Mouse (Mus musculus) MEL (cell line): ENCODE measurements at regions not wholly inside any gene's neighbourhood (a gene's known extent, or its start where the extent isn't known, plus 50 kb on each side); places are given as distances from the start of the nearest gene placed in this dataset.
A peak's percentile ranks its signal among the peaks of the same experiment; 100 is the strongest.

ENCODE experiments used
- DNase-seq: peaks from one replicate; pipeline ENCODE4 v3.0.0; 2011; ENCODE audit warnings: low read depth, low spot score
- H3K27ac ChIP-seq: 2 replicates; pipeline ENCODE4 v1.5.1; 2012; ENCODE audit warnings: low read depth, mild to moderate bottlenecking, control low read depth, low read length, moderate library complexity; ENCODE audit not compliant: control insufficient read depth
- H3K27me3 ChIP-seq, 2 experiments: fragments of 150-350 bp in 1 of 2; sonication (generic) in 1 of 2; 2 replicates each; pipeline ENCODE4 v1.6.1; 2012; ENCODE audit warnings: low read length in 2 of 2, mild to moderate bottlenecking in 2 of 2, improper control_type of control experiment in 1 of 2, moderate library complexity in 1 of 2; ENCODE audit not compliant: insufficient read depth in 2 of 2, control insufficient read depth in 1 of 2
- H3K36me3 ChIP-seq, 2 experiments: 2 replicates each; pipeline ENCODE4 v1.6.1; 2012 to 2014; ENCODE audit warnings: low read length in 2 of 2, improper control_type of control experiment in 1 of 2, inconsistent platforms in 1 of 2, mild to moderate bottlenecking in 1 of 2; ENCODE audit not compliant: insufficient read depth in 2 of 2, control insufficient read depth in 1 of 2
- H3K4me1 ChIP-seq, 2 experiments: fragments of 150-350 bp in 1 of 2; sonication (generic) in 1 of 2; 2 replicates each; pipeline ENCODE4 v1.6.1; 2012; ENCODE audit warnings: low read length in 2 of 2, improper control_type of control experiment in 1 of 2, mild to moderate bottlenecking in 1 of 2; ENCODE audit not compliant: insufficient read depth in 2 of 2, control insufficient read depth in 1 of 2
- H3K4me3 ChIP-seq, 2 experiments: fragments of 150-350 bp in 1 of 2; sonication (generic) in 1 of 2; 2 replicates each; pipeline ENCODE4 v1.5.1; 2012; ENCODE audit warnings: low read depth in 2 of 2, low read length in 2 of 2, mild to moderate bottlenecking in 2 of 2, moderate library complexity in 2 of 2, control low read depth in 1 of 2, improper control_type of control experiment in 1 of 2; ENCODE audit not compliant: control insufficient read depth in 1 of 2, insufficient read depth in 1 of 2
- H3K79me2 ChIP-seq: 2 replicates; pipeline ENCODE4 v1.6.1; 2012; ENCODE audit warnings: mild to moderate bottlenecking, low read length, moderate library complexity; ENCODE audit not compliant: control insufficient read depth, poor library complexity, insufficient read depth
- H3K9ac ChIP-seq: 2 replicates; pipeline ENCODE4 v1.6.1; 2012; ENCODE audit warnings: low read depth, mild to moderate bottlenecking, control low read depth, low read length, moderate library complexity; ENCODE audit not compliant: control insufficient read depth, poor library complexity, severe bottlenecking
- H3K9me3 ChIP-seq: fragments of 150-350 bp; sonication (generic); replicated peaks from 2 replicates; pipeline ENCODE4 v1.6.1; 2012; ENCODE audit warnings: mild to moderate bottlenecking, low read length, improper control_type of control experiment, moderate library complexity; ENCODE audit not compliant: insufficient read depth
- BHLHE40 ChIP-seq: IDR thresholded peaks from 2 replicates; pipeline ENCODE4 v1.6.1; 2012; ENCODE audit warnings: low read depth, mild to moderate bottlenecking, inconsistent platforms, low read length, improper control_type of control experiment, borderline replicate concordance
- CHD2 ChIP-seq: IDR thresholded peaks from 2 replicates; pipeline ENCODE4 v1.6.1; 2011; ENCODE audit warnings: low read length, improper control_type of control experiment
- CTCF ChIP-seq, 3 experiments: IDR thresholded peaks in 2 of 3; conservative IDR thresholded peaks in 1 of 3; 2 replicates each; pipeline ENCODE4 v1.5.1; 2011 to 2012; ENCODE audit warnings: low read length in 3 of 3, low read depth in 2 of 3, mild to moderate bottlenecking in 2 of 3, improper control_type of control experiment in 1 of 3, inconsistent platforms in 1 of 3, mixed read lengths in 1 of 3, moderate library complexity in 1 of 3; ENCODE audit not compliant: control insufficient read depth in 1 of 3, insufficient read depth in 1 of 3, poor library complexity in 1 of 3, severe bottlenecking in 1 of 3
- E2F4 ChIP-seq: IDR thresholded peaks from 2 replicates; pipeline ENCODE4 v1.6.1; 2011; ENCODE audit warnings: low read depth, low read length, improper control_type of control experiment, borderline replicate concordance
- ELF1 ChIP-seq: IDR thresholded peaks from 2 replicates; pipeline ENCODE4 v1.6.1; 2014; ENCODE audit warnings: low read depth, mild to moderate bottlenecking, inconsistent platforms, low read length, improper control_type of control experiment, moderate library complexity
- EP300 ChIP-seq, 2 experiments: IDR thresholded peaks; 2 replicates each; pipeline ENCODE4 v1.6.1; 2011; ENCODE audit warnings: improper control_type of control experiment in 2 of 2, low read length in 2 of 2, low read depth in 1 of 2, mild to moderate bottlenecking in 1 of 2
- ETS1 ChIP-seq: IDR thresholded peaks from 2 replicates; pipeline ENCODE4 v1.6.1; 2012; ENCODE audit warnings: low read depth, mild to moderate bottlenecking, inconsistent platforms, low read length, improper control_type of control experiment, moderate library complexity
- GABPA ChIP-seq: IDR thresholded peaks from 2 replicates; pipeline ENCODE4 v1.6.1; 2012; ENCODE audit warnings: low read depth, mild to moderate bottlenecking, inconsistent platforms, low read length, improper control_type of control experiment, moderate library complexity
- GATA1 ChIP-seq: IDR thresholded peaks from 2 replicates; pipeline ENCODE4 v1.6.1; 2011; ENCODE audit warnings: low read depth, low read length, improper control_type of control experiment
- HCFC1 ChIP-seq: IDR thresholded peaks from 2 replicates; pipeline ENCODE4 v1.6.1; 2012; ENCODE audit warnings: low read depth, mild to moderate bottlenecking, inconsistent platforms, low read length, improper control_type of control experiment, moderate library complexity
- JUND ChIP-seq: IDR thresholded peaks from 2 replicates; pipeline ENCODE4 v1.6.1; 2011; ENCODE audit warnings: low read depth, mild to moderate bottlenecking, improper control_type of control experiment, low read length
- KAT2A ChIP-seq: conservative IDR thresholded peaks from 2 replicates; pipeline ENCODE4 v1.6.1; 2012; ENCODE audit warnings: low read depth, low read length, improper control_type of control experiment, inconsistent platforms
- MAFK ChIP-seq: IDR thresholded peaks from 2 replicates; pipeline ENCODE4 v1.6.1; 2011; ENCODE audit warnings: low read depth, mild to moderate bottlenecking, low read length, improper control_type of control experiment, borderline replicate concordance
- MAX ChIP-seq: IDR thresholded peaks from 2 replicates; pipeline ENCODE4 v1.6.1; 2011; ENCODE audit warnings: low read length, improper control_type of control experiment
- MAZ ChIP-seq: IDR thresholded peaks from 2 replicates; pipeline ENCODE4 v1.6.1; 2012; ENCODE audit warnings: low read depth, mild to moderate bottlenecking, inconsistent platforms, low read length, improper control_type of control experiment
- MEF2A ChIP-seq: IDR thresholded peaks from 2 replicates; pipeline ENCODE4 v1.6.1; 2014; ENCODE audit warnings: low read depth, mild to moderate bottlenecking, inconsistent platforms, low read length, improper control_type of control experiment; ENCODE audit not compliant: poor library complexity, insufficient replicate concordance, severe bottlenecking; ENCODE audit errors: extremely low read depth
- MXI1 ChIP-seq: IDR thresholded peaks from 2 replicates; pipeline ENCODE4 v1.6.1; 2011; ENCODE audit warnings: mild to moderate bottlenecking, low read depth, low read length, improper control_type of control experiment
- MYB ChIP-seq: IDR thresholded peaks from 2 replicates; pipeline ENCODE4 v1.6.1; 2011; ENCODE audit warnings: mild to moderate bottlenecking, low read depth, low read length, improper control_type of control experiment
- MYC ChIP-seq: IDR thresholded peaks from 2 replicates; pipeline ENCODE4 v1.6.1; 2011; ENCODE audit warnings: low read depth, mild to moderate bottlenecking, low read length, improper control_type of control experiment, moderate library complexity
- NELFE ChIP-seq: IDR thresholded peaks from 2 replicates; pipeline ENCODE4 v1.6.1; 2011; ENCODE audit warnings: low read depth, low read length, improper control_type of control experiment
- NRF1 ChIP-seq: IDR thresholded peaks from 2 replicates; pipeline ENCODE4 v1.6.1; 2014; ENCODE audit warnings: low read depth, mild to moderate bottlenecking, inconsistent platforms, low read length, improper control_type of control experiment, moderate library complexity; ENCODE audit not compliant: poor library complexity, insufficient read depth, severe bottlenecking
- POLR2A ChIP-seq, 2 experiments: IDR thresholded peaks; 2 replicates each; pipeline ENCODE4 v1.6.1; 2011 to 2012; ENCODE audit warnings: low read length in 2 of 2, mild to moderate bottlenecking in 2 of 2, control low read depth in 1 of 2, improper control_type of control experiment in 1 of 2, low read depth in 1 of 2, moderate library complexity in 1 of 2; ENCODE audit not compliant: control insufficient read depth in 1 of 2, insufficient read depth in 1 of 2, poor library complexity in 1 of 2
- POLR2AphosphoS2 ChIP-seq: IDR thresholded peaks from 2 replicates; pipeline ENCODE4 v1.6.1; 2011; ENCODE audit warnings: low read length, improper control_type of control experiment
- POLR2AphosphoS5 ChIP-seq: IDR thresholded peaks from 2 replicates; pipeline ENCODE4 v1.6.1; 2012; ENCODE audit warnings: low read depth, borderline replicate concordance, mild to moderate bottlenecking, inconsistent platforms, low read length, moderate library complexity, mixed read lengths
- RAD21 ChIP-seq: IDR thresholded peaks from 2 replicates; pipeline ENCODE4 v1.6.1; 2011; ENCODE audit warnings: mild to moderate bottlenecking, low read depth, low read length, improper control_type of control experiment
- RCOR1 ChIP-seq: IDR thresholded peaks from 2 replicates; pipeline ENCODE4 v1.6.1; 2012; ENCODE audit warnings: low read depth, mild to moderate bottlenecking, inconsistent platforms, low read length, improper control_type of control experiment
- SIN3A ChIP-seq: IDR thresholded peaks from 2 replicates; pipeline ENCODE4 v1.6.1; 2012; ENCODE audit warnings: low read length, improper control_type of control experiment, inconsistent platforms
- TAL1 ChIP-seq: IDR thresholded peaks from 2 replicates; pipeline ENCODE4 v1.6.1; 2012; ENCODE audit warnings: mild to moderate bottlenecking, inconsistent platforms, low read length, moderate library complexity, mixed read lengths
- TBP ChIP-seq: IDR thresholded peaks from 2 replicates; pipeline ENCODE4 v1.8.0; 2011; ENCODE audit warnings: low read depth, low read length, improper control_type of control experiment
- TCF12 ChIP-seq: IDR thresholded peaks from 2 replicates; pipeline ENCODE4 v1.6.1; 2014; ENCODE audit warnings: low read depth, mild to moderate bottlenecking, inconsistent platforms, low read length, improper control_type of control experiment, moderate library complexity
- USF1 ChIP-seq: IDR thresholded peaks from 2 replicates; pipeline ENCODE4 v1.6.1; 2014; ENCODE audit warnings: low read depth, mild to moderate bottlenecking, inconsistent platforms, low read length, improper control_type of control experiment, moderate library complexity
- USF2 ChIP-seq, 2 experiments: IDR thresholded peaks; 2 replicates each; pipeline ENCODE4 v1.6.1; 2011 to 2012; ENCODE audit warnings: improper control_type of control experiment in 2 of 2, low read length in 2 of 2, borderline replicate concordance in 1 of 2, inconsistent platforms in 1 of 2, low read depth in 1 of 2, mild to moderate bottlenecking in 1 of 2; ENCODE audit not compliant: insufficient read depth in 1 of 2
- ZC3H11A ChIP-seq: IDR thresholded peaks from 2 replicates; pipeline ENCODE4 v1.6.1; 2012; ENCODE audit warnings: low read depth, mild to moderate bottlenecking, inconsistent platforms, low read length, improper control_type of control experiment
- ZKSCAN1 ChIP-seq: IDR thresholded peaks from 2 replicates; pipeline ENCODE4 v1.6.1; 2012; ENCODE audit warnings: low read depth, mild to moderate bottlenecking, inconsistent platforms, low read length, improper control_type of control experiment, moderate library complexity
- ZMIZ1 ChIP-seq: IDR thresholded peaks from 2 replicates; pipeline ENCODE4 v1.6.1; 2012; ENCODE audit warnings: low read depth, mild to moderate bottlenecking, inconsistent platforms, low read length, improper control_type of control experiment, moderate library complexity
- ZNF384 ChIP-seq: IDR thresholded peaks from 2 replicates; pipeline ENCODE4 v1.6.1; 2012; ENCODE audit warnings: low read depth, mild to moderate bottlenecking, inconsistent platforms, low read length, improper control_type of control experiment

GRCm38 (mm10) chr1:154032669-154033099 is 132.7 kb upstream of the Teddm2 start:
- peak overlapping the region; percentile 27; the same call in 1 of the 2 replicates for H3K9ac ChIP-seq
- DNase-seq: peak; percentile 73

DNA sequence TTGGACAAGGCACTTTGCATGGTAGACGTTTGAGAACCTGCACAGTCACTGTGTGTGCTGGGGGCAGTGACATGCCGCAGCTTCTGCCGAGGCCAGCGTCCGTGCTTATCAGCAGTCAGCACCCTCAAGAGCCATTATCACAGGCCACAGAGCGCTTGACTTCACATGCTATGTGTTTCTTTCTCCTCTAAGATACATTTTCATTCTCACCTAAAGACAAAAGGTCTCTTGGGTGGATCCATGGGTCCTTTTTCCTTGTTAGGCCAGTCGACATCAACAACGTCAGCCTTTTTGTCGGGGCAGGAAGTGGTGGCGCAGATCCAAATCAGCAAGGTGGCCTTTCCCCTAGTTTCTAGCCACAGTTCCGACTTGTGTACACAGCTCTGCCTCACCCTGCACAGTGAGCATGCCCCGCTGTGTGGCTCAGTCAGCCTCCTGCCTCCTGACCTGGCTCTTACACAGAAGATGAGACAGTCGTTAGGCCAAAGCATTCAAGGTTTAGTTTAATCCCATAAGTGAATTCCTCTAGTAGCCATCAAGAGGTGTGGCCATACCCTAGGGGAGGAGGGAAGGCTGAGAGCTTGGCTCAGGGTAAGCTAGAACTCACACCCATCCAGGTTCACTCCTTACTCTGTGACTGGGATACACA is 134.1 kb upstream of the Teddm2 start:
- Histone ChIP-seq H3K9ac (peak overlapping the region; percentile 39), H3K79me2 (no peaks in the 10 kb centered on the region), H3K4me3 (peak overlapping the region; percentile 14 to 15), H3K9me3 (no peaks in the 10 kb centered on the region), H3K27me3 (no peaks in the 10 kb centered on the region), H3K4me1 (peaks cover 7 to 23% of the 10 kb centered on the region in 2 experiments), H3K27ac (peak overlapping the region; percentile 81), H3K36me3 (peaks cover 0 to 14% of the 10 kb centered on the region in 2 experiments; a peak in 2 of 4 replicates)
- peak; percentile 91 for DNase-seq
- TF ChIP-seq MAFK: 0 out of 2 replicates have a peak, but pooled peaks have one; percentile 26
- TF ChIP-seq MAX: peak; percentile 50; the same call in 1 of the 2 replicates
- no peak for TF ChIP-seq ZNF384
- TF ChIP-seq GATA1: peak; percentile 95
- peak; percentile 48 for TF ChIP-seq NRF1
- peak; percentile 68; the same call in 1 of the 2 replicates for TF ChIP-seq GABPA
- TF ChIP-seq ELF1: peak; percentile 48; the same call in 1 of the 2 replicates
- TF ChIP-seq NELFE: no peak
- TF ChIP-seq POLR2A (IDR thresholded peaks at IDR 0.05; ENCODE audit: control insufficient read depth in 1 of 2, insufficient read depth in 1 of 2, low read depth in 1 of 2, low read length in 2 of 2, poor library complexity in 1 of 2): peak in 1 of 2 experiments; percentile 43; a peak in 1 of 4 replicates
- peak; percentile 52; the same call in 1 of the 2 replicates for TF ChIP-seq MYB
- no peak for TF ChIP-seq POLR2AphosphoS2
- peak; percentile 61 for TF ChIP-seq SIN3A
- peak; percentile 81 for TF ChIP-seq ETS1
- no peak for TF ChIP-seq JUND
- TF ChIP-seq TAL1: peak; percentile 94
- TF ChIP-seq HCFC1: 0 out of 2 replicates have a peak, but pooled peaks have one; percentile 17
- TF ChIP-seq TBP: 0 out of 2 replicates have a peak, but pooled peaks have one; percentile 32
- peak; percentile 93 for TF ChIP-seq TCF12

More at GRCm38 (mm10) chr1:154032669-154033099, 132.7 kb upstream of the Teddm2 start:
- Histone ChIP-seq H3K27me3 (no peaks in the 10 kb centered on the region), H3K79me2 (no peaks in the 10 kb centered on the region), H3K4me3 (peak overlapping the region in 1 of 2 experiments; percentile 36; a peak in 2 of 4 replicates), H3K9me3 (no peaks in the 10 kb centered on the region), H3K36me3 (peaks cover 0 to 14% of the 10 kb centered on the region in 2 experiments; a peak in 2 of 4 replicates), H3K27ac (no peak overlapping the region), H3K4me1 (peaks cover 7 to 23% of the 10 kb centered on the region in 2 experiments)
- TF ChIP-seq ZMIZ1 (no peak), ZKSCAN1 (no peak), POLR2AphosphoS2 (no peak), JUND (no peak), POLR2AphosphoS5 (no peak), SIN3A (peak; percentile 15; the same call in 1 of the 2 replicates), TBP (peak; percentile 52; the same call in 1 of the 2 replicates), E2F4 (no peak), ZC3H11A (no peak), RAD21 (peak; percentile 41), EP300 (IDR thresholded peaks at IDR 0.05; ENCODE audit: low read depth in 1 of 2, low read length in 2 of 2) (0 out of 4 replicates have a peak, but pooled peaks of 1 of the 2 experiments have one; percentile 6), GABPA (no peak), TCF12 (no peak), MYC (peak; percentile 79), MAZ (no peak), BHLHE40 (no peak), GATA1 (no peak), ZNF384 (no peak), MAFK (no peak), MXI1 (peak; percentile 60; the same call in 1 of the 2 replicates), HCFC1 (no peak), RCOR1 (no peak), MEF2A (no peak), USF1 (peak; percentile 49), ELF1 (no peak), CHD2 (no peak), MAX (peak; percentile 79), TAL1 (no peak), KAT2A (no peak), USF2 (IDR thresholded peaks at IDR 0.05; ENCODE audit: borderline replicate concordance in 1 of 2, insufficient read depth in 1 of 2, low read depth in 1 of 2, low read length in 2 of 2) (no peak), CTCF (IDR thresholded peaks at IDR 0.05 in 2 of 3, conservative IDR thresholded peaks at IDR 0.05 in 1 of 3; ENCODE audit: control insufficient read depth in 1 of 3, insufficient read depth in 1 of 3, low read depth in 2 of 3, low read length in 3 of 3, poor library complexity in 1 of 3, severe bottlenecking in 1 of 3) (peak; percentile 43 to 71 (median 67))
